Comparison of ENCODE assay signal across 13 mouse cellular contexts in the genomic region with DNA sequence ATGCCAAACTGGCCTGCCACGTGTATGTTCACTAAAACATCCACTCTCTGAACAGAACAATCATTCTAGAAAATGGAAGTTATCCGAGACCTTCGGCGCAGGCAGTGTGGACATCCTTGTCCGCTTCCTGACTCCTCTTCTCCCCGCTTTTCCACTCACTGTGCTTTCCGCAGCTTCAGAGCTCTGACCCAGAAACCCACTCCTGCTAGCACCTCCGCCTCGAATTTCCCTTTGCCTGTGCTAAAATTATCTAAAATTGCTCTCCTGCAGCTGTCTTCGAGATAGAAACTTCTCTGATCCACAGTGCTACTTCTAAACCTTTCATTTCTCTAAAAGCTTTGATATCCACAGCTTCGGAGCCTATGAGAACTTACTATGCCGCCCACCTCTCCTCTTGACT.
"Had no signal": no experiment of that assay in that cellular context is flagged by ENCODE, and none has a peak within 500 bp of the region (broad histone marks: within the 10 kb centered on the region; RNA-seq: fewer than 3 reads in every experiment).

No protein-coding gene starts in this region.

- H3K27me3 ChIP-seq: liver, embryonic 15.5 days; midbrain, embryonic 13.5 days; neural tube, embryonic 15.5 days had no signal

- H3K4me3 ChIP-seq: liver, embryonic 15.5 days; midbrain, embryonic 13.5 days; neural tube, embryonic 15.5 days had no signal

- H3K9ac ChIP-seq: liver, embryonic 15.5 days; midbrain, embryonic 13.5 days; neural tube, embryonic 15.5 days had no signal

- DNase-seq: kidney, postnatal 14 days; lung, adult 2 months; lung, postnatal 36 days; spleen, adult 18-20 months; thymus, adult 2 months; thymus, postnatal 25 days had no signal

- H3K4me2 ChIP-seq: liver, embryonic 11.5 days; liver, embryonic 15.5 days; midbrain, embryonic 13.5 days; neural tube, embryonic 15.5 days had no signal

- H3K27ac ChIP-seq: liver, embryonic 15.5 days; midbrain, embryonic 13.5 days; neural tube, embryonic 15.5 days had no signal

- H3K36me3 ChIP-seq: liver, embryonic 15.5 days; midbrain, embryonic 13.5 days; neural tube, embryonic 15.5 days had no signal

- H3K9me3 ChIP-seq: liver, embryonic 15.5 days; midbrain, embryonic 13.5 days; neural tube, embryonic 15.5 days had no signal

- H3K4me1 ChIP-seq: liver, embryonic 15.5 days; midbrain, embryonic 13.5 days; neural tube, embryonic 15.5 days had no signal

- ATAC-seq: inflammation-experienced regulatory T-cells, adult 6 months; intestine, postnatal 0 days; lung, postnatal 0 days; midbrain, embryonic 13.5 days had no signal
